Mouse (Mus musculus): ENCODE results near the gene Trpm8. TPM values are rescaled to one million over a fixed set of nuclear protein-coding genes. Genes with fewer than 3 reads are reported as not detected.

The Trpm8 gene
- polyA plus RNA-seq, 1 experiment from 2014 or later = 0.04 TPM

- H3K9me3 ChIP-seq (ENCODE audit: control insufficient read depth, low read length) = peaks cover 3% of the 10 kb centered on the region; the same call in 1 of the 2 replicates
- H3K9ac ChIP-seq (ENCODE audit: low read length) = no peak overlapping the region
- WGBS = 67% methylated on average over 11 of the region's 11 CpGs
Observed at GRCm38 (mm10) chr1:88366881-88367644, 89.6 kb downstream of the Trpm8 start.

GRCm38 (mm10) chr1:88378446-88378845 is 101.0 kb downstream of the Trpm8 start:
- 55% methylated on average over 1 of the region's 1 CpGs for WGBS
- Histone ChIP-seq H3K27me3 (ENCODE audit: control insufficient read depth, insufficient read depth, low read depth, low read length) (no peaks in the 10 kb centered on the region), H3K9me3 (ENCODE audit: control insufficient read depth, low read length) (no peaks in the 10 kb centered on the region), H3K9ac (ENCODE audit: low read length) (no peak overlapping the region), H3K4me2 (ENCODE audit: low read depth, low read length) (no peak overlapping the region), H3K4me1 (replicated peaks; ENCODE audit: control insufficient read depth, insufficient read depth, low read length) (no peaks in the 10 kb centered on the region), H3K36me3 (ENCODE audit: control insufficient read depth, insufficient read depth, low read length) (no peaks in the 10 kb centered on the region), H3K27ac (ENCODE audit: low read length) (no peak overlapping the region), H3K4me3 (ENCODE audit: low read length) (no peak overlapping the region)
- no peak for ATAC-seq (ENCODE audit: low read depth)

More at GRCm38 (mm10) chr1:88366881-88367644, 89.6 kb downstream of the Trpm8 start:
- no peak for ATAC-seq (ENCODE audit: low read depth)
- Histone ChIP-seq H3K36me3 (ENCODE audit: control insufficient read depth, insufficient read depth, low read length) (no peaks in the 10 kb centered on the region), H3K4me2 (ENCODE audit: low read depth, low read length) (no peak overlapping the region), H3K4me1 (replicated peaks; ENCODE audit: control insufficient read depth, insufficient read depth, low read length) (no peaks in the 10 kb centered on the region), H3K4me3 (ENCODE audit: low read length) (no peak overlapping the region), H3K27me3 (ENCODE audit: control insufficient read depth, insufficient read depth, low read depth, low read length) (no peaks in the 10 kb centered on the region), H3K27ac (ENCODE audit: low read length) (no peak overlapping the region)

GRCm38 (mm10) chr1:88391632-88392031 is 114.2 kb downstream of the Trpm8 start:
- WGBS = 62% methylated on average over 4 of the region's 4 CpGs
- H3K27ac ChIP-seq (ENCODE audit: low read length) = no peak overlapping the region
- H3K4me1 ChIP-seq (replicated peaks; ENCODE audit: control insufficient read depth, insufficient read depth, low read length) = no peaks in the 10 kb centered on the region
- no peak overlapping the region for H3K9ac ChIP-seq (ENCODE audit: low read length)
- no peaks in the 10 kb centered on the region for H3K36me3 ChIP-seq (ENCODE audit: control insufficient read depth, insufficient read depth, low read length)
- H3K4me2 ChIP-seq (ENCODE audit: low read depth, low read length) = no peak overlapping the region
- H3K9me3 ChIP-seq (ENCODE audit: control insufficient read depth, low read length) = no peaks in the 10 kb centered on the region
- no peak overlapping the region for H3K4me3 ChIP-seq (ENCODE audit: low read length)
- H3K27me3 ChIP-seq (ENCODE audit: control insufficient read depth, insufficient read depth, low read depth, low read length) = no peaks in the 10 kb centered on the region
- ATAC-seq (ENCODE audit: low read depth) = no peak

GRCm38 (mm10) chr1:88393321-88393720 is 115.9 kb downstream of the Trpm8 start:
- ATAC-seq (ENCODE audit: low read depth) = no peak
- no peaks in the 10 kb centered on the region for H3K9me3 ChIP-seq (ENCODE audit: control insufficient read depth, low read length)
- no peaks in the 10 kb centered on the region for H3K4me1 ChIP-seq (replicated peaks; ENCODE audit: control insufficient read depth, insufficient read depth, low read length)
- H3K27me3 ChIP-seq (ENCODE audit: control insufficient read depth, insufficient read depth, low read depth, low read length) = no peaks in the 10 kb centered on the region
- H3K36me3 ChIP-seq (ENCODE audit: control insufficient read depth, insufficient read depth, low read length) = no peaks in the 10 kb centered on the region
- no peak overlapping the region for H3K4me3 ChIP-seq (ENCODE audit: low read length)
- no peak overlapping the region for H3K9ac ChIP-seq (ENCODE audit: low read length)
- no peak overlapping the region for H3K4me2 ChIP-seq (ENCODE audit: low read depth, low read length)
- WGBS = 80% methylated on average over 5 of the region's 5 CpGs
- no peak overlapping the region for H3K27ac ChIP-seq (ENCODE audit: low read length)

GRCm38 (mm10) chr1:88403378-88403777 is 125.9 kb downstream of the Trpm8 start:
- H3K36me3 ChIP-seq (ENCODE audit: control insufficient read depth, insufficient read depth, low read length) = no peaks in the 10 kb centered on the region
- no peak overlapping the region for H3K9ac ChIP-seq (ENCODE audit: low read length)
- no peak overlapping the region for H3K4me2 ChIP-seq (ENCODE audit: low read depth, low read length)
- no peak overlapping the region for H3K4me3 ChIP-seq (ENCODE audit: low read length)
- no peak overlapping the region for H3K27ac ChIP-seq (ENCODE audit: low read length)
- no peaks in the 10 kb centered on the region for H3K4me1 ChIP-seq (replicated peaks; ENCODE audit: control insufficient read depth, insufficient read depth, low read length)
- WGBS = 64% methylated on average over 3 of the region's 3 CpGs
- no peak for ATAC-seq (ENCODE audit: low read depth)
- no peaks in the 10 kb centered on the region for H3K27me3 ChIP-seq (ENCODE audit: control insufficient read depth, insufficient read depth, low read depth, low read length)
- no peaks in the 10 kb centered on the region for H3K9me3 ChIP-seq (ENCODE audit: control insufficient read depth, low read length)

GRCm38 (mm10) chr1:88406078-88406806 is 128.8 kb downstream of the Trpm8 start:
- 42% methylated on average over 12 of the region's 12 CpGs for WGBS
- Histone ChIP-seq H3K4me3 (ENCODE audit: low read length) (no peak overlapping the region), H3K27me3 (ENCODE audit: control insufficient read depth, insufficient read depth, low read depth, low read length) (no peaks in the 10 kb centered on the region), H3K36me3 (ENCODE audit: control insufficient read depth, insufficient read depth, low read length) (no peaks in the 10 kb centered on the region), H3K4me1 (replicated peaks; ENCODE audit: control insufficient read depth, insufficient read depth, low read length) (no peaks in the 10 kb centered on the region), H3K4me2 (ENCODE audit: low read depth, low read length) (no peak overlapping the region), H3K27ac (ENCODE audit: low read length) (no peak overlapping the region), H3K9ac (ENCODE audit: low read length) (no peak overlapping the region), H3K9me3 (ENCODE audit: control insufficient read depth, low read length) (no peaks in the 10 kb centered on the region)
- ATAC-seq (ENCODE audit: low read depth) = no peak

GRCm38 (mm10) chr1:88406807-88407198 is 129.3 kb downstream of the Trpm8 start, which contains the start of gene Spp2:
TSS of gene Spp2 (plus strand) at chr1:88406961.
- Histone ChIP-seq H3K27me3 (ENCODE audit: control insufficient read depth, insufficient read depth, low read depth, low read length) (no peaks in the 10 kb centered on the region), H3K4me3 (ENCODE audit: low read length) (no peak within 1 kb of the TSS), H3K4me2 (ENCODE audit: low read depth, low read length) (no peak within 1 kb of the TSS), H3K27ac (ENCODE audit: low read length) (no peak within 1 kb of the TSS), H3K4me1 (replicated peaks; ENCODE audit: control insufficient read depth, insufficient read depth, low read length) (no peaks in the 10 kb centered on the region), H3K9ac (ENCODE audit: low read length) (no peak within 1 kb of the TSS), H3K36me3 (ENCODE audit: control insufficient read depth, insufficient read depth, low read length) (no peaks in the 10 kb centered on the region), H3K9me3 (ENCODE audit: control insufficient read depth, low read length) (no peaks in the 10 kb centered on the region)
- no peak for ATAC-seq (ENCODE audit: low read depth)
- 45% methylated on average over 5 of the region's 5 CpGs for WGBS

GRCm38 (mm10) chr1:88408340-88408739 is 130.9 kb downstream of the Trpm8 start:
- WGBS = 64% methylated on average over 4 of the region's 4 CpGs
- no peak overlapping the region for H3K4me3 ChIP-seq (ENCODE audit: low read length)
- no peak for ATAC-seq (ENCODE audit: low read depth)

GRCm38 (mm10) chr1:88412013-88412412 is 134.6 kb downstream of the Trpm8 start:
- Histone ChIP-seq H3K27me3 (ENCODE audit: control insufficient read depth, insufficient read depth, low read depth, low read length) (no peaks in the 10 kb centered on the region), H3K9ac (ENCODE audit: low read length) (no peak overlapping the region), H3K9me3 (ENCODE audit: control insufficient read depth, low read length) (no peaks in the 10 kb centered on the region), H3K4me1 (replicated peaks; ENCODE audit: control insufficient read depth, insufficient read depth, low read length) (no peaks in the 10 kb centered on the region), H3K4me3 (ENCODE audit: low read length) (no peak overlapping the region), H3K36me3 (ENCODE audit: control insufficient read depth, insufficient read depth, low read length) (no peaks in the 10 kb centered on the region), H3K27ac (ENCODE audit: low read length) (no peak overlapping the region), H3K4me2 (ENCODE audit: low read depth, low read length) (no peak overlapping the region)
- WGBS = 70% methylated on average over 5 of the region's 5 CpGs
- ATAC-seq (ENCODE audit: low read depth) = no peak

More at GRCm38 (mm10) chr1:88408340-88408739, 130.9 kb downstream of the Trpm8 start:
- no peak overlapping the region for H3K9ac ChIP-seq (ENCODE audit: low read length)
- no peak overlapping the region for H3K4me2 ChIP-seq (ENCODE audit: low read depth, low read length)
- no peaks in the 10 kb centered on the region for H3K27me3 ChIP-seq (ENCODE audit: control insufficient read depth, insufficient read depth, low read depth, low read length)
- no peak overlapping the region for H3K27ac ChIP-seq (ENCODE audit: low read length)
- H3K36me3 ChIP-seq (ENCODE audit: control insufficient read depth, insufficient read depth, low read length) = no peaks in the 10 kb centered on the region
- no peaks in the 10 kb centered on the region for H3K9me3 ChIP-seq (ENCODE audit: control insufficient read depth, low read length)
- H3K4me1 ChIP-seq (replicated peaks; ENCODE audit: control insufficient read depth, insufficient read depth, low read length) = no peaks in the 10 kb centered on the region

All from lung, embryonic 16.5 days (tissue).